Mouse (Mus musculus) heart, embryonic 12.5 days (tissue): Measurements from ENCODE around the gene Tecpr1. TPM values are rescaled to one million over a fixed set of nuclear protein-coding genes. Genes with fewer than 3 reads are reported as not detected.

Experiments used
- polyA plus RNA-seq: library from polyadenylated mRNA; unstranded; fragments of >200 nt; fragmentation: Nextera tagmentation; extraction: Ambion mirVana; gene quantifications from 2 replicates; pipeline ENCODE4 v1.2.1, GENCODE M21; 2016

Gene Tecpr1
- polyA plus RNA-seq, 1 experiment from 2014 or later = 19.1 TPM

Other genes with a start within 250 kb of the Tecpr1 start
- 59.1 and 59.3 TPM in 2 replicates for gene Ccz1, start 208.7 kb downstream of the Tecpr1 start, polyA plus RNA-seq
- gene Ocm, start 196.9 kb downstream of the Tecpr1 start, polyA plus RNA-seq = not detected in 2 replicates
- 6.9 and 7.6 TPM in 2 replicates for gene Lmtk2, start 123.2 kb downstream of the Tecpr1 start, polyA plus RNA-seq
- gene Bhlha15, start 33.3 kb downstream of the Tecpr1 start, polyA plus RNA-seq = 0.26 and 0.46 TPM in 2 replicates
- gene Bri3, start 20.8 kb upstream of the Tecpr1 start, polyA plus RNA-seq = 127 and 133 TPM in 2 replicates
- 11.5 and 11.9 TPM in 2 replicates for gene Baiap2l1, start 134.5 kb upstream of the Tecpr1 start, polyA plus RNA-seq